Mouse (Mus musculus): Measurements from ENCODE around the gene Capza1.
A peak's percentile ranks its signal among the peaks of the same experiment; 100 is the strongest.

Capza1 gene

DNA sequence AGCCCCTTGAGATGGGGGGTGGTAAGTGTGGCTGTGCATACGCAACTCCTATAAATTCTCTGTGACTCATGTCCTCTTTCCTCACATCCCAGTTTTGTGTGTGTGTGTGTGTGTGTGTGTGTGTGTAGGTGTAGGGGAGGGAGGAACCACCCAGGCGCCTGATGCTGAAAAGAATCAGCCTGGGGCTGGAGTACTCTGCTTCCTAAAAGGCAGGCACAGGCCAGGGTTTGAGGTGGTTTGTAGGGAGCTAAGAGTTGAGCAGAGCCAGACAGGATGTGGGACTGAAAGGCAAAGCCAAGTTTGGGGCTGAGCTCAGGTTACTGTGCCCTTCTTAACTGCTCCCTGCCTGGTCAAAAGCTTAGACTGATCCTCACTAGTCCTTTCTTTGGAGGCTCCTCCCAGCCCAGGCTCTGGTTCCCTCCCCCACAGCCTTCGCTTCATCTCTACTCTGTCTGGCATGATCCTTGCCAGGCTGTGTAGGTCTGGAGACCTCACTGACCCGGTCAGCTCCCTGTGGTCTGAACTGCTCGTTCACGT lies 73.8 kb downstream of the Capza1 start:
- ATAC-seq (ENCODE audit: insufficient number of reproducible peaks, low FRiP score, low TSS enrichment) = no peak

DNA sequence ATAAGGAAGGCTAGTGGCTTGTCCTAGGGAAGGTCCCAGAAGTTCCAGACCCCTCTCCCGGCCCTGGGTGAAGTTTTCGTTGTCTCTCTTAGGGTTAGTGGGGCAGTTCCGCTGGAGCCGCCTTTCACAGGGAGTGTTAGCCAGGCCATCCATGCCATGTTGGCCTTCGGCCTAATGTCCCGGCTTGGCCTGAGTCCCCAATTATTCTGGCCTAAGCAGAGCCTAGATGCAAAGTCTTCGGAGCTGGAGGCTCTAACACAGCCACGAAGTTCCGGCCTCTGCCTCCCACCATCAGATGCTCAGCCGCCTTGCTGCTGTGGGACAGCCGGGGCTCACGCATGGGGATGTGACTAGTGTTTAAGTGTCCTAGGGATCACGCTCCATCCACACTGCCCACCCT lies 74.5 kb downstream of the Capza1 start:
- ATAC-seq (ENCODE audit: insufficient number of reproducible peaks, low FRiP score, low TSS enrichment) = no peak

DNA sequence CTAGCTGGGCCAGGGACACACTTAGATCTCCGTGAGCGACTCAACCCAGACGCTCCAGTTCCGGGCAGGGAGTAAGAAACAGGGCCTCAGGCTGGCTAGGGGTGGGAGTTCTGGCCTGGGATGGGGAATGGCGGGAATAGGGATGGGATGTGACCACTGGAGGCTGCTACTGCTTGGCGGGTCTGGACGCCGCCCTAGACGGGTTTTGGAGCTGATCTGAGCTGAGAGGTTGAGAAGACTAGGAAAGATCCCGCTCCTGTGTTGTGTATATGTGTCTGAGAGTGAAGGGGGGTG lies 75.0 kb downstream of the Capza1 start:
- ATAC-seq (ENCODE audit: insufficient number of reproducible peaks, low FRiP score, low TSS enrichment) = no peak

DNA sequence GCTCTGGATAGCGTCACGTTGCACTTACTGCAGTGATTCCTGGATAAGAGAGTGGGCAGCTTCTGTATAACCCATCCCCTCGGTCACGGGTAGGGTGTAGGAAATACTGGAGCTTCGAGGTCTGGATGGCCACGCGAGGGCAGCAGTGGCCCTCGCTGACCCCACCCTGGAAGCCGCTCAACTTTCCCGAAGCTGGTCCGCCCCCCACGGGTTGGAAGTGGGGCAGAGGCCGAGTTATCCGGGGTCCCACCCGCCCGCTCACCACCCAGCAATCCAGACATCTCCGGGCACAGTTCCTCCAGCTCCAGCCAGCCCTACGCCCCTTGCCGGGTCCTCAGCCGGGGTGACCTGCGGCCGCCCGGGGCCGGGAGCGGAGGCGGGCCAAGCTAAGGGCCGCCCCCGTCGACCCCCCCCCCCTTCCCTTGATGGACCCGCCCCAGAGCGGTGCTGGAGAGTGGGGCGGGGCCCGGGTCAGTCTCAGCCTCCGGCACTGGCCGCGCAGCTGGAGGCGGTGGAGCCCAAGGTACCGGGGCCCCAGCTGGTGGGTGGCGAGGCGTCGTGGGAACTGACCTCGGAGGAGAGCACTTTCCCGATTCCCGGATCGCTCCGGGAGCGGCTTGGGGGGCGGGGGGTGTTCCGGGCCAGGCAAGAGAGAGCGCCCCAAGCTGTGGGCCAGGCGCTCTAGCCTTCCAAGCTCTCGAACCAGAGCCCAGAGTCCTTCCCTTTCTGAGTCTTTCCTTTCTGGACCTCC lies 75.6 kb downstream of the Capza1 start:
- ATAC-seq (ENCODE audit: insufficient number of reproducible peaks, low FRiP score, low TSS enrichment) = peak; percentile 23; the same call in 1 of the 2 replicates

DNA sequence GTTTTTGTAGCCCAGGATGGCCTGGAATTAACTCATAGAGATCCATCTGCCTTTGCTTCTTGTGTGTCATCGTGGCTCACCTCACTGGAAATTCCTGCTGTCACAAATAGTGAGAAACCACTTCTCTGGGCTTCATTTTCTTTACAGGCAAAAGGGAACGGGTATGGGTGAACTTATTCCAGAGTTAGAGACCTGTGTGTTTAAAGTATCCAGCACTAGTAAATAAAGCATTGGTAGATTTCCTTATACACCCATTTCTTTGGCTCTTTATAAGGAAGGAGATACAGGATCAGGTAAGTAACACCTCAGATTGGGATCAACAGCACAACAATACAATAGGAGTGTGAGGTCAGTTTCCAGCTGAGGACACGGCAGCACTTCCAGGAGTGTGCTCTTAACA lies 76.2 kb downstream of the Capza1 start, which contains the start of gene Rhoc:
TSS of gene Rhoc (plus strand) at position 301 of the 400 bp plus-strand sequence.
- no peak for ATAC-seq (ENCODE audit: insufficient number of reproducible peaks, low FRiP score, low TSS enrichment)

DNA sequence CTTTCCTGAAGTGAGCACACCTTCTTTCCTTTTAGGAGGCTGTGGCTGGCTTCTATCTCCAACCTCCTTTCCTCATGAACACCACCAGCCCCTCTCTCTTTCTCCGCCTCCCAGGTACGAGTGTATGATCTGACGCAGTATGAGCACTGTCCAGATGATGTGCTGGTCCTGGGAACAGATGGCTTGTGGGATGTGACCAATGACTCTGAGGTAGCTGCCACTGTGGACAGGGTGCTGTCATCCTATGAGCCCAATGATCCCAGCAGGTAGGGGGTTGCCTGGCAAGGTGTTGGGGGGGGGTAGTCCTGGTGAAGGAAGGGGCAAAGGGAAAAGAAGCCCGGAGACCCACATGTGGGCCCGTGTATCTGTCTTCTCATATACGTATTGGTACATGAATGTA lies 79.0 kb downstream of the Capza1 start:
- no peak for ATAC-seq (ENCODE audit: insufficient number of reproducible peaks, low FRiP score, low TSS enrichment)

DNA sequence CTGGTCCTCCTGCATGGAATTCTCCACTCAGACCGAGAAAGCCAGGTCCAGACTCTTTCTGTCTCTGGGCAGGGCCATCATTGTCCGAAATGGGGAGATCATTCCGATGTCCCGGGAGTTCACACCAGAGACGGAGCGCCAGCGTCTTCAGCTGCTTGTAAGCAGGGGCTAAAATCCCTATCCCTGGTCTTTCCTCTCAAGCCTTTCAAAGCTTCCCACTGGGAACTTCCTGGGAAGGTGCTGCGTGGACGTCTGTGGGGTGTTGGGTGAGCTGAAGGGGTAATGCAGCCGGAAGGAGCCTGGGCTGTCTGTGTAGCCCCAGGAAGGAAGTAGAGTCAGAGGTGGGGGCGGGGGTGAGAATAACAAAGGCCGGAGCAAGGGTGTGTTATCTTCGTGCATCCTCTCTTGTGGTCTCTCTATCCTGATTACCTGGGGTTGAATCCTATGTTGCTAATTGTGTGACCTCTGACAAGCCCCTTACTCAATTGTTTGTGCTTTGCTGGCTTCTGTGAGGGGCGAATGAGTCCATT lies 80.3 kb downstream of the Capza1 start:
- no peak for ATAC-seq (ENCODE audit: insufficient number of reproducible peaks, low FRiP score, low TSS enrichment)

DNA sequence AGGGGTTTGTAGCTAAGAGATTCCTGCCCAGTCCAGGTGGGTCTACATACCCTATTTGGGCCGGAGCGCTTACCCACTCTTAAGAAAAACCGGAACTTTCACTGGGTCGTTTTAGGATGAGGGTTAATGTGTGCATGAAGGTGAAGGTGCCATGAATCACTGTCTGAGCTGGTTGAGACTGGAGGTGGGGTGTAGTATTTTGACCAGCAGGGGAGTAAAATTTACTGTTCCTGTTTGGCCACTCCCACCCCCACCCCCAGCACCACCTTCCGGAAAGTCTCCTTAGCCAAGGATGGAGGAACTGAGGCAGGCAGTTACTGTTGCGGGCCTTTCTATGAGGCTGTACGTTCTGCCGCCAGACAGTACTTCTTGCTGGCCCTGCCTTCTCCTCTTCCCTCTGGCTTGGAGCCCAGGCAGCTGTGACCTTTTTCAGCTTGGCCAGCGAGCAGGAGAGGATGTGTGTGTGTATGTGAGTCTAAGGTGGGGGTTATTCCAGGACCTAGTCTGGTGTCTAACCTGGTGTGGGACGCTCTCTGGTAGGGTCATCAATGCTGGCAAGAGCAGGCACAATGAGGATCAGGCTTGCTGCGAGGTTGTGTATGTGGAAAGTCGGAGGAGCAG lies 82.1 kb downstream of the Capza1 start:
- ATAC-seq (ENCODE audit: insufficient number of reproducible peaks, low FRiP score, low TSS enrichment) = no peak

DNA sequence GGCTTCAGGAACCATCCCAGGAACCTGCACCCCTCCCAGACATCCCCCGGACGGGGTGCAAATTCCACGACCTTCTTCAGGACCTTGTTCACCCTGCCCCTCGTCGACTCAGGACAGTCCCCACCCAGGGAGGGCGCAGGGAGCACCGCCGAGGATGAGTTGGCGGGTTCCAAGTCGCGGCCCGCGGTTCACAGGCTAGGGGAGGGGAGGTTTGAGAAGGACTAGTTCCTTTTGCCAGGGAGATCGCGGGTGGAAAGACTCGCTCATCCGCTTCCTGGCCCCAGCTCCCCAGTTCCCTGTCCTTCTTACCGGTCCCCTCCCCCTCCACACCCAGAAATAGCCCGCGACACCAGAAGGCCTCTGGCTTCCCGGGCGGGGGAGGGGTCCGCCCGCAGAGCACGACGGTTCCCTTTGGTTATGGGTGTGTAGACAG lies 82.8 kb downstream of the Capza1 start, which contains the start of gene Fam19a3:
TSS of gene Fam19a3 (minus strand) at position 370 of the 433 bp plus-strand sequence.
- ATAC-seq (ENCODE audit: insufficient number of reproducible peaks, low FRiP score, low TSS enrichment) = no peak

DNA sequence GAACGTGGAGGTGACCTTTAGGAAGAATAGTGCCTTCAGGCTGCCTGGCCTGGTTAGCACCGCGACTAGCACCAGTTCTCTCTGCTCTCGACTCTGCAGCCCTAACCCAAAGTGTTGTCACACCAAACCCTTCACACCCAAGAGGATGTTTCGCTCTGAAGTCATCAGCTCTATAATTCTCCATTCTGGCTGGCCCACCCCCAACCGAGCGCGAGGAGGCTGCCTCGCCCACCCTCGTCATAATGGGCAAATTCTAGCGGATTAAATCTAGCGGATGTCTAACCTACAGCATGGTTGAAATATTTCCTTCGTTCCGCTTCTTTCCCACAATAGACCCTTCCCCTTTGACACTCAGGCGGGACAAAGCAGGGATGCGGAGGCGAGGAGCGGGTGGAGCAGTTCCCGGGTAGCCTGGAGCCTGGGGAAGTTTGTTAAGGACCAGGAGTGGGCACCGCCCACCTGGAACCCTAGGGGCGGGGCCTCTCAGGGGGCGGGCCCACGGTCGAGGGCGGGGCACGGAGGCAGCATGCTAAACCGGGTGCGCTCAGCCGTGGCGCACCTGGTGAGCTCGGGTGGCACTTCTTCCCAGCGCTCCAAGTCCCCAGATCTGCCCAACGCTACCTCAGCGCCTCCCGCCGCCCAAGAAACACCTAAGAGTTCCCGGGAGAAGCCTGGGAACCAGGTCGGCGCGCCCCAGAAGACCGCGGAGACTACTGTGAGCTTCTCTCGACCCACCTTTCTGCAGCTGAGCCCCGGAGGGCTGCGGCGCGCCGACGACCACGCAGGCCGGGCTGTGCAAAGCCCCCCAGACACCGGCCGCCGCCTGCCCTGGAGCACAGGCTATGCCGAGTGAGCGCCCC lies 83.5 kb downstream of the Capza1 start, which contains the start of gene Ppm1j:
TSS of gene Ppm1j (plus strand) at position 496 of the 860 bp plus-strand sequence.
- ATAC-seq (ENCODE audit: insufficient number of reproducible peaks, low FRiP score, low TSS enrichment) = no peak

DNA sequence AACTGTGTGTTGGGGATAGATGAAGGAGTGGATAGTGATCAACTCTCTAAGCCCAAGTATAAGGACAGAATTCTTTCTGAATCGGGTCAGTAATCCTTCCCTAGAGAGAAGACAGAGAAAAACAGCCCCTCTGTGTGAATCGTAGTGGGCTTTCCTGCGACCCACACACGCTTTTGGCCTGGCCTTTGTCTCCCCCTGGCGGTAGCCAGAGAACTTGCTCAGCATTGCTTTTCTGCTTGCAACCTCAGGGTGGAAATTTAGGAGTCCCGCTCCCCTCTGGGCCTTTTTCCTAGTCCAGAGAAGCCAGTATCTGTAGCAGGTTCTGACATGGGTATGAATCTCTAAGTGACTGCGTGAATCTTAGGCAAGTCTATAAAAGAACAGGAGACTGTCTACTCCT lies 84.4 kb downstream of the Capza1 start:
- ATAC-seq (ENCODE audit: insufficient number of reproducible peaks, low FRiP score, low TSS enrichment) = no peak

DNA sequence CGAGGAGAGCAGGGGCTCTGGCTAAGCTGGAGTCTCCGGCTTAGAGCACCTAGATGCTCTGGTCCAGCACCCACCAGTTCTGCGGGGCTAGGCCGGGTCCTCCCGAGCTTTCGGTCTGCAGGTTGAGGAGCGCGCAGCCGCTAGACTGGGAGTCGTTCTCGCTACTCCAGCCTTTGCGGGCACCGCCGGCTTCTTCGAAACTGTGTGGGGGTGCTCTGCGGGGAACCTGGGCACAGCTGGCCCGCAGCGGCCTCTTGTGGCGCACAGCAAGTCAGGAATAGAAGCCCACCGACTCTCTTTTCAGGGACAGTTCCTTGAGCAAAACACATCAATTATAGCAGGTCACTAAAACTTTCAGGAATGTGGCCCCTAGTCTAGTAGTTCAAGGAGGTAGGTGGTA lies 87.0 kb downstream of the Capza1 start:
- no peak for ATAC-seq (ENCODE audit: insufficient number of reproducible peaks, low FRiP score, low TSS enrichment)

DNA sequence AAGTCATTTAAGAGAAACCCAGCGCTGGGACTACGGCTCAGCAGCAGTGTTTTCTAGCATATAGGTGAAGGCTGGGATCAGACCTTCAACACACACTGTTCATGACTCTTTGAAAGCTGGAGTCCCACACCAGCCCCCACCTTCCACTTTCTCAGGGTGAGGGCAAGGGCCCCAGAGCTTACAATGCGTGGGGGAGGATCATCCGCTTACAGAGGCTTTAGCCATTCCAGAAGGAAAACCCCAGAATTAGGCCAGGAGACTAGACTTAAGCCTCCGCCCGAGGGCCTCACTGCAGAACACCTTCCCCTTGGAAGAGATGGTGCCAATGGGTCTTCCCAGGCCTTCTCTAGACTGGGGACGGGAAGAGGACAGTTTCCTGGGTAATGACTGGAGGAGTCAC lies 91.0 kb downstream of the Capza1 start:
- no peak for ATAC-seq (ENCODE audit: insufficient number of reproducible peaks, low FRiP score, low TSS enrichment)

Measured in cerebellum, adult (tissue).